In genomic region chr9:64281105-64281780, GRCm38 (mm10) we compare ENCODE assay signal across 8 mouse cellular contexts. TPM values are rescaled to one million over a fixed set of nuclear protein-coding genes. Genes with fewer than 3 reads are reported as not detected.
A peak's percentile ranks its signal among the peaks of the same experiment; 100 is the strongest.
DNase-seq lines count a peak whose midpoint lies in the region; ATAC-seq lines count a peak whose summit lies in the region.

TSS of gene Tipin (plus strand) at chr9:64281581.

- H3K4me2 ChIP-seq in hindbrain, embryonic 16.5 days (ENCODE audit: low read length), result peak within 1 kb of the TSS; percentile 69

- peak within 1 kb of the TSS; percentile 80 for H3K4me3 ChIP-seq in hindbrain, embryonic 16.5 days (ENCODE audit: low read length)
- H3K4me3 ChIP-seq in macrophage (ENCODE audit: inconsistent target), result peak within 1 kb of the TSS; percentile 70

- peak within 1 kb of the TSS; percentile 88 for H3K9ac ChIP-seq in hindbrain, embryonic 16.5 days (ENCODE audit: low read depth, low read length)

- H3K79me2 ChIP-seq in macrophage (ENCODE audit: inconsistent target), result peaks cover 46% of the 10 kb centered on the region

- H3K27me3 ChIP-seq in hindbrain, embryonic 16.5 days (replicated peaks; ENCODE audit: control insufficient read depth, insufficient read depth, low read length), result no peaks in the 10 kb centered on the region

- peak within 1 kb of the TSS; percentile 84 for H3K27ac ChIP-seq in hindbrain, embryonic 16.5 days (ENCODE audit: low read depth, low read length)
- peak within 1 kb of the TSS; percentile 49 for H3K27ac ChIP-seq in macrophage

- H3K36me3 ChIP-seq in hindbrain, embryonic 16.5 days (ENCODE audit: control insufficient read depth, insufficient read depth, low read length), result no peaks in the 10 kb centered on the region
- no peaks in the 10 kb centered on the region for H3K36me3 ChIP-seq in macrophage (ENCODE audit: inconsistent target)

- peak; percentile 96 for ATAC-seq in hindbrain, embryonic 16.5 days

- whole genome bisulfite sequencing in hindbrain, embryonic 16.5 days, result 2% methylated on average over 46 of the region's 46 CpGs
- 1% methylated on average over 46 of the region's 46 CpGs for WGBS in macrophage (ENCODE audit: missing documents)

- no peaks in the 10 kb centered on the region for H3K9me3 ChIP-seq in hindbrain, embryonic 16.5 days (ENCODE audit: control insufficient read depth, low read length)

- peak; percentile 89 for DNase-seq in WW6 (ENCODE audit: low read depth, low spot score)
- DNase-seq in cerebellum, postnatal 4 days (ENCODE audit: low spot score in 2 of 2), result peak; percentile 79 to 95
- peak; percentile 96 for DNase-seq in gastrocnemius, adult 18-20 months (ENCODE audit: low spot score)
- peak; percentile 89 to 93 for DNase-seq in left cerebral cortex, adult 18-20 months (ENCODE audit: low spot score in 2 of 2)
- DNase-seq in right cerebral cortex, adult 18-20 months, result peak; percentile 94
- DNase-seq in urinary bladder, postnatal 10 days (ENCODE audit: low spot score), result peak; percentile 84

- H3K4me1 ChIP-seq in hindbrain, embryonic 16.5 days (ENCODE audit: control insufficient read depth, insufficient read depth, low read depth, low read length), result peaks cover 7% of the 10 kb centered on the region

RNA-seq across cellular contexts. Expression of gene Tipin, which starts in this region (rescaled TPM):
- total RNA-seq in gastrocnemius, adult 18-20 months (2021), result 10 to 100 TPM; 10.0 to 11.1 TPM
- 68.3 and 68.7 TPM in 2 replicates for polyA plus RNA-seq in hindbrain, embryonic 16.5 days (2015; fragmentation: Nextera tagmentation; extraction: Ambion mirVana)
- 10 to 100 TPM; 12.9 to 13.8 TPM for total RNA-seq in left cerebral cortex, adult 18-20 months (2021)
- total RNA-seq in macrophage (2018; cell fraction: chromatin; rRNA removed), result 10 to 100 TPM in 6 of 26 experiments, 1 to 10 TPM in 18, under 1 TPM in 2; 0.75 to 15.9 (median 6.6) TPM
- 10 to 100 TPM in 23 of 26 experiments, 1 to 10 TPM in 3; 5.9 to 20.1 (median 13.4) TPM for total RNA-seq in macrophage (2018; cell fraction: cytosol; rRNA removed)
- 10 to 100 TPM in 7 of 26 experiments, 1 to 10 TPM in 19; 2.1 to 27.6 (median 5.8) TPM for total RNA-seq in macrophage (2018; cell fraction: nucleus; rRNA removed)
- 13.3 to 77.2 TPM (median 22.0 TPM) in 3 replicates for polyA plus RNA-seq in macrophage (2018)

Comparison
In these comparisons a context has a peak if more than half of its experiments do, and no peak if none do; other contexts are left out.
1. Peak in every context shown above with its lines: DNase-seq, ATAC-seq, H3K4me3 ChIP-seq and H3K27ac ChIP-seq.